Mouse (Mus musculus) heart, embryonic 12.5 days (tissue): ENCODE data around the gene Lmo2. TPM values are rescaled to one million over a fixed set of nuclear protein-coding genes. Genes with fewer than 3 reads are reported as not detected.
"Not testable (repeated sequence)": the region's sequence is repeated elsewhere in the genome, so short reads cannot be mapped to it uniquely, and the experiment has no call there.

ENCODE experiments used
- ATAC-seq: fragments of 200-750 bp; cut with Nextera tagmentation; 2 replicates; pipeline ENCODE4 v1.8.0; 2017; ENCODE audit warnings: moderate TSS enrichment, moderate library complexity; ENCODE audit not compliant: insufficient number of reproducible peaks, low FRiP score
- H3K27ac ChIP-seq: fragments of 300-500 bp; sonication (generic); 2 replicates; pipeline ENCODE4 v1.5.1; 2016; ENCODE audit warnings: mild to moderate bottlenecking, moderate library complexity; ENCODE audit not compliant: poor library complexity, severe bottlenecking
- H3K27me3 ChIP-seq: fragments of 300-500 bp; sonication (generic); replicated peaks from 2 replicates; pipeline ENCODE4 v1.6.1; 2016; ENCODE audit warnings: mild to moderate bottlenecking, moderate library complexity
- H3K36me3 ChIP-seq: fragments of 300-500 bp; sonication (generic); 2 replicates; pipeline ENCODE4 v1.6.1; 2016; ENCODE audit warnings: mild to moderate bottlenecking, moderate library complexity
- H3K4me1 ChIP-seq: fragments of 300-500 bp; sonication (generic); replicated peaks from 2 replicates; pipeline ENCODE4 v1.6.1; 2016; ENCODE audit warnings: mild to moderate bottlenecking
- H3K4me2 ChIP-seq: fragments of 300-500 bp; sonication (generic); 2 replicates; pipeline ENCODE4 v1.6.1; 2016; ENCODE audit warnings: mild to moderate bottlenecking, moderate library complexity
- H3K4me3 ChIP-seq: fragments of 300-500 bp; sonication (generic); 2 replicates; pipeline ENCODE4 v1.5.1; 2016; ENCODE audit warnings: mild to moderate bottlenecking
- H3K9ac ChIP-seq: fragments of 300-500 bp; sonication (generic); 2 replicates; pipeline ENCODE4 v1.6.1; 2016; ENCODE audit warnings: mild to moderate bottlenecking, moderate library complexity
- H3K9me3 ChIP-seq: fragments of 300-500 bp; sonication (generic); replicated peaks from 2 replicates; pipeline ENCODE4 v1.6.1; 2016; ENCODE audit warnings: mild to moderate bottlenecking, moderate library complexity
- WGBS: fragments of 180-500 bp; shearing (Covaris S2); methylation state at CpG from one replicate; pipeline ENCODE4 v1.1.7; 2016; 5-methylcytosine and 5-hydroxymethylcytosine counted together
- polyA plus RNA-seq: library from polyadenylated mRNA; unstranded; fragments of >200 nt; fragmentation: Nextera tagmentation; extraction: Ambion mirVana; gene quantifications from 2 replicates; pipeline ENCODE4 v1.2.1, GENCODE M21; 2016

Lmo2 gene
- polyA plus RNA-seq, 1 experiment from 2014 or later: 22.3 TPM

DNA sequence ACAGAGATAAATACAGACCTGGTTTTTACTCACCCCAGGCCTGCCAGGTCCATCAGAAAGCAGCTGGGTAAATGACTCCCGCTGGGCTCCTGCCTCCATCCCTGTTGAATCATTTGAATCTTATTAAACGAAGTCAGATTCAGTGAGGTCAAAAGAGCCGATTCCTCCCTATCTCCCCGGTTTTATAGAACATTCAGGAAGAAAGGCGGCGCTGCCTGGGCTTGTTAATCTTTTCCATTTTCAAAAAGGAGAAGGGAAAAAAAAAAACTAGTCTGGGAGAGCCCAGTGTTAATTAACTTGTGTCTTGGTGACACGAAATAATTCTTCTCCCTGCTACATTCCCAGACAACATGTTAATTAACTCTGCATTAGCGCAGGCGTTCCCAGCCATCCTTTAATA, 19.9 kb downstream of the Lmo2 start:
- Histone ChIP-seq H3K4me2 (no peak overlapping the region), H3K27me3 (peaks cover 21% of the 10 kb centered on the region), H3K4me3 (no peak overlapping the region), H3K9me3 (no peaks in the 10 kb centered on the region), H3K4me1 (no peaks in the 10 kb centered on the region), H3K36me3 (peaks cover 10% of the 10 kb centered on the region; the same call in 1 of the 2 replicates), H3K27ac (no peak overlapping the region), H3K9ac (no peak overlapping the region)
- no peak for ATAC-seq
- 70% methylated on average over 9 of the region's 9 CpGs for WGBS

DNA sequence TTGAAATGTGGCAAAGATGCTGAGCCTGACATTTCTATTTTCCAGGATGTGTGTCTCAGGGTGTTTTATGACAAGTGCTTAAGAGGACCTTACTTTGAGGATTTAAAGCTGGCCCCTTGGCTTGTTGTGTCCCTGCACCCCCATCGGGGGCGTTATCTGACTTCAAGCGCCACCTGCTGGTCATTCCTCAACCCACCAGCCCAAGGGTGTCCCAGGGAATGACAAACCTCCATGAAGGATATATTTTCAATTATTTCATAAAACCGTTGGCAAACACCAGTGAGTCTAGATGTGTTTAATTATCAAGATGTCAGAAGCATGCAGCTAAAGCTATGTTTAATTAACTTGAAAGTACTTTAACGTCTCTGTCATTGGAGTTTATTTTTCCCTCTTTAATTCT, 24.5 kb downstream of the Lmo2 start:
- no peaks in the 10 kb centered on the region for H3K4me1 ChIP-seq
- ATAC-seq: no peak
- no peaks in the 10 kb centered on the region for H3K36me3 ChIP-seq
- H3K9ac ChIP-seq: no peak overlapping the region
- WGBS: 11% methylated on average over 5 of the region's 5 CpGs
- H3K4me2 ChIP-seq: no peak overlapping the region
- H3K27me3 ChIP-seq: peaks cover 22% of the 10 kb centered on the region; the same call in 1 of the 2 replicates
- no peaks in the 10 kb centered on the region for H3K9me3 ChIP-seq
- H3K4me3 ChIP-seq: no peak overlapping the region
- no peak overlapping the region for H3K27ac ChIP-seq

DNA sequence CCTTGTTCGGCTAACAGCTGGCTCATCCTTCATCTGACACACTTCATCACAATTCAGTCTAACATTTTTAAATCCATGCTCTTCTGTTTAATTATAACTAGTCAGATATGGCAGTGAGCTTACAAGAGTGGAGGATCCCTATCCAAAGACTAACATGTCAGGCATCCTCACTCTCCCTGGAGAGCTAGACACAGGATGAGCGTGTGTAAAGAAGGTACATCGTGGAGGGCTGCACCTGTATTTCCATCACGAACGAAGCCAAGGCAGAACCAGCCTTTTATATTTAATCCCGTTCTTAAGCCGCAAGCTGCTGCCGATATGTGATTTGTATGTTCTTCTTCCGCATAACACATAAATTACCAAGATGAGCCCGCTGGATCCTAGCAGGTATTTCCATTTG, 25.4 kb downstream of the Lmo2 start:
- no peak overlapping the region for H3K27ac ChIP-seq
- no peaks in the 10 kb centered on the region for H3K9me3 ChIP-seq
- H3K4me2 ChIP-seq: no peak overlapping the region
- peaks cover 22% of the 10 kb centered on the region; the same call in 1 of the 2 replicates for H3K27me3 ChIP-seq
- H3K4me1 ChIP-seq: no peaks in the 10 kb centered on the region
- no peak overlapping the region for H3K4me3 ChIP-seq
- WGBS: 91% methylated on average over 10 of the region's 10 CpGs
- no peak for ATAC-seq
- no peak overlapping the region for H3K9ac ChIP-seq
- no peaks in the 10 kb centered on the region for H3K36me3 ChIP-seq

DNA sequence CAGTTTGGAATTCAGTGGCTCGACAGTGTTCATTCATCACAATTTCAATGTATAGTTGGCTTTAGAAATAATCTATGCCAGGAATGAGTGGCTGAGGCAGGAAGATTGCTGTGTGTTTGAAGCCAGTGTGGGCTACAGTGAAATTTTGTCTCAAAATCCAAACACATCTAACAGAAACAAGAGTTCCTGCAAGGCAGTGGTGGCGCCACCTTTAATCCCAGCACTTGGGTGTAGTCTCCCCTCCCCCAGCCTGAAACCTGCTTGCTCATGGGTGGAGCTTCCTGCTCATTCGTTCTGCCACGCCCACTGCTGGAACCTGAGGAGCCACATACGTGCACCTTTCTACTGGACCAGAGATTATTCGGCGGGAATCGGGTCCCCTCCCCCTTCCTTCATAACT, 29.8 kb downstream of the Lmo2 start:
- not testable (repeated sequence) for H3K27ac ChIP-seq, H3K4me2 ChIP-seq

DNA sequence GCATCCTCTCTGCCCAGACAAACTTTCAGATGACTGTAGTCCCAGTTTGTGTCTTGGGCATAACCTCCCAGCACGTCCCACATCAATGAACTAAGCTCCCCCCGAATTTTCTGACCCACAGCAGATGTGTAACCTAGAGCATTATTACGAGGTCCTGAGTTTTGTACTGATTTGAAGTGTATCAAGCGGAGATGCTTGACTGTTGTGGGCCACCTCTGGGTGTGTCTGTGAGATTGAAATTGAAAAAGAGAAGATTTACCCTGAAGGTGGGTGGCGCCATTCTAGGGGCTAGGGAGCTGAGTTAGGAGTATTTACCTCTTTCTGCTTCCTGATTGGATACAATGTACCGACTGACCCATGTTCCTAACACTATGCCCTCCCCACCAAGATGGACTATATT, 31.9 kb downstream of the Lmo2 start:
- Histone ChIP-seq H3K4me3 (no peak overlapping the region), H3K4me2 (no peak overlapping the region), H3K9me3 (no peaks in the 10 kb centered on the region), H3K9ac (no peak overlapping the region), H3K27me3 (peaks cover 13% of the 10 kb centered on the region), H3K36me3 (no peaks in the 10 kb centered on the region), H3K27ac (no peak overlapping the region), H3K4me1 (no peaks in the 10 kb centered on the region)
- no peak for ATAC-seq
- 83% methylated on average over 6 of the region's 6 CpGs for WGBS

More for the DNA sequence above, 29.8 kb downstream of the Lmo2 start:
- ATAC-seq, H3K4me1 ChIP-seq, H3K36me3 ChIP-seq, H3K9ac ChIP-seq, H3K9me3 ChIP-seq, H3K4me3 ChIP-seq: not testable (repeated sequence)
- H3K27me3 ChIP-seq: peaks cover 26% of the 10 kb centered on the region
- WGBS: 65% methylated on average over 8 of the region's 8 CpGs

DNA sequence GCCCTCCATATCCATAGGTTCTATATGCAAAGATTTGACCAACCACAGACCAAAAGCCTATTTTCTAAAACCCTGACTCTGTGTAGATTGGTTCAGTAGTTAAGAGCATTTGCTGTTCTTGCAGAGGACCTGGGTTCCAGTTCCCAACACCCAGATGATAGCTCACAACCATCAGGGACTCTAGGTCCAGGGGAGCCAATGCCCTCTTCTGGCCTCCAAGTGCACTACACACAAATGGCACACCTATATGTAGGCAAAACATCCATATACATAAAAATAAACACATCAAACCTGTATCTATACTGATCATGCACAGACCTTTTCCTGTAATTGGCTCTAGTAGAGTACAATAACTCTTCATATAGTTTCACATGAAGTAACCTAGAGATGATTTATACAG, 33.5 kb downstream of the Lmo2 start:
- no peak for ATAC-seq
- H3K9ac ChIP-seq: no peak overlapping the region
- no peaks in the 10 kb centered on the region for H3K9me3 ChIP-seq
- H3K27ac ChIP-seq: no peak overlapping the region
- no peak overlapping the region for H3K4me3 ChIP-seq
- no peak overlapping the region for H3K4me2 ChIP-seq
- peaks cover 13% of the 10 kb centered on the region for H3K27me3 ChIP-seq
- H3K36me3 ChIP-seq: no peaks in the 10 kb centered on the region
- H3K4me1 ChIP-seq: no peaks in the 10 kb centered on the region

DNA sequence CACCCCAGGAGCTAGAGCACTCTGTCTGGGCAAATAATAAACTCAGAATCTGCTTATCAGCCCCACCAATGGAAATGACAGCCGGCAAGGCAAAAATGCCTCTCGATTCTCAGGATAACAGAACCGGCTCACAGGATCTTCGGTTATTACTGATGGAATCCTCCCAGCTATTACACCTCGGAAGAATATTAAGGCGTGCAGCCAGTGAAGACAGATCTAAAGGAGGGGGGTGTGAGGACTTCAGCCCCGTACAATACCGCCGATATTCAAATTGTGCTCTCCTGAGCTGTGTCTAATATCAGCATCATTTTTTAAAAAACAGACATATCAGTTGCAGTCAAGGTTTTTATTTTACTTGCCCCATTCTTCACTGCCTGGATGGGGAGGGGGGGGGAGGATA, 34.4 kb downstream of the Lmo2 start:
- ATAC-seq: no peak
- H3K9me3 ChIP-seq: no peaks in the 10 kb centered on the region
- WGBS: 66% methylated on average over 9 of the region's 9 CpGs
- H3K27me3 ChIP-seq: peaks cover 13% of the 10 kb centered on the region
- H3K4me1 ChIP-seq: no peaks in the 10 kb centered on the region
- H3K27ac ChIP-seq: no peak overlapping the region
- H3K36me3 ChIP-seq: no peaks in the 10 kb centered on the region
- H3K4me3 ChIP-seq: no peak overlapping the region
- no peak overlapping the region for H3K9ac ChIP-seq
- no peak overlapping the region for H3K4me2 ChIP-seq

DNA sequence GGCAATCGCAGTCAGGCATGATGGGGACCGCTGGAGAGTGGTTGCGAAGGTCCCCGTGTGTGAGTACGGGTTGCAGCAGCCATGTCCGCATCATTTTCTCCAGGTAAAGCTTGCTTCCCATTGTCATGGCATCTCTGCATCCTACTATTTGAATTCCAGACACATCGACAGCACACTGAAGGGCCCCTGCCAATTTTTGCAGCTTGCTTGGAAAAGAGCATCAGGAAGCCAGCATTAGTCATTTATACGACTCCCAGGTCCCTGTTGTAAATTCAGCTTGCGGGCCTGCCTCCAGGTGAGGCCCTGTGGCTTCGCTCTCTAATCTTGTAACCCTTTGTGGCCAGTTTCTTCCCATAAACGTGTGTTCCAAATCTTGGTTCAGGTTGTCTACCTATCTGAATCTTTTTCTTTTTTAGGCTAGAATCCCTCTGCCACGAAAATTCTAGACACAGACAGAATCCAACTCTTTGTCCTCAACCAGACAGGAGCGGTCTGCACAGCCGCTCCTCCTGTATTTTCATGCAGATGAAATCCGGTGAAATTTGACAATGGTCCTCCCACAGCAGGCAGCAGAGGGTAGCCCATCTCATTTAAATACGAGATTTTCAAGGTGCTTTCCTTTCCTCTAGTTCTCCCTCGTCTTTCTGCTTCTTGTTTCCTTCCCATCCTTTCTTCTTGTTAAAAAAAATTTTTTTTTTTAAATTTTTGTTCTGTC, 35.0 kb downstream of the Lmo2 start:
- H3K9ac ChIP-seq: no peak overlapping the region
- H3K4me3 ChIP-seq: no peak overlapping the region
- no peaks in the 10 kb centered on the region for H3K36me3 ChIP-seq
- no peak overlapping the region for H3K27ac ChIP-seq
- peaks cover 13% of the 10 kb centered on the region for H3K27me3 ChIP-seq
- no peak for ATAC-seq
- WGBS: 34% methylated on average over 17 of the region's 17 CpGs
- no peak overlapping the region for H3K4me2 ChIP-seq
- no peaks in the 10 kb centered on the region for H3K4me1 ChIP-seq
- H3K9me3 ChIP-seq: no peaks in the 10 kb centered on the region

DNA sequence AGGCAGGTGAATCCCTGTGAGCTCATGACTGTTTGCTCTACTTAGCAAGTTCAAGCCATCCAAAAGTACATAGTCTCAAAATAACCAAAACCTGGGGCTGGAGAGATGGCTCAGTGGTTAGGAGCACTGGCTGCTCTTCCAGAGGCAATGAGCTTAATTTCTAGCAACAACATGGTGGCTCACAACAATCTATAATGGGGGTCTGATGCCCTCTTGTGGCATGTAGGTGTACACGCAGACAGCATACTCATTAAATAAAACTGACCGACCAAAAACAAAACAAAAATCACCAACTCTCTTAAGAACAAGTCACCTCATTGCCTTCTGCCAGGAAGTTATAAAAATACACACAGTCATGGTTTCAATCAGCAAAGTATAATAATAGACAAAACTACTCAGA, 43.3 kb downstream of the Lmo2 start:
- Histone ChIP-seq H3K9me3 (0 out of 2 replicates have a peak, but pooled peaks cover 4% of the 10 kb centered on the region), H3K4me3 (no peak overlapping the region), H3K4me1 (no peaks in the 10 kb centered on the region), H3K4me2 (no peak overlapping the region), H3K27ac (no peak overlapping the region), H3K36me3 (no peaks in the 10 kb centered on the region), H3K9ac (no peak overlapping the region), H3K27me3 (peaks cover 26% of the 10 kb centered on the region)
- WGBS: 21% methylated on average over 2 of the region's 2 CpGs
- no peak for ATAC-seq

DNA sequence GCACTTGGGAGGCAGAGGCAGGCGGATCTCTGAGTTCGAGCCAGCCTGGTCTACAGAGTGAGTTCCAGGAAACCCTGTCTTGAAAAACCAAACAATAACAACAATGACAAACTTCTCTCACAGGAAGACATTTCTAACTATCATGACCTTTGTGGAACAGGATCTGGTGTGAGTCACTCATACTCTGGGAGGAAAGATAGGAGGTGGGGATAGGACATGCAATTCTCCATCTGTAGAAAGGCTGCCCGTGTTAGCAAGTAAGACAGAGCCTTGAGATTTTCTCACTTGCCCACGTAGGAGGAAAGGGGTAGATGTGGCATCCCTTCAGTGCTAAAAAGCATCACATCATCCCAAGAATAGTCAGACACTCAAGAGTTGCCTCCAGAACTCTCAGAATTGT, 44.1 kb downstream of the Lmo2 start:
- 60% methylated on average over 4 of the region's 4 CpGs for WGBS
- ATAC-seq: no peak
- H3K4me3 ChIP-seq: no peak overlapping the region
- no peak overlapping the region for H3K9ac ChIP-seq
- H3K4me1 ChIP-seq: no peaks in the 10 kb centered on the region
- no peaks in the 10 kb centered on the region for H3K36me3 ChIP-seq
- H3K27ac ChIP-seq: no peak overlapping the region
- H3K9me3 ChIP-seq: 0 out of 2 replicates have a peak, but pooled peaks cover 4% of the 10 kb centered on the region
- no peak overlapping the region for H3K4me2 ChIP-seq
- H3K27me3 ChIP-seq: peaks cover 27% of the 10 kb centered on the region

DNA sequence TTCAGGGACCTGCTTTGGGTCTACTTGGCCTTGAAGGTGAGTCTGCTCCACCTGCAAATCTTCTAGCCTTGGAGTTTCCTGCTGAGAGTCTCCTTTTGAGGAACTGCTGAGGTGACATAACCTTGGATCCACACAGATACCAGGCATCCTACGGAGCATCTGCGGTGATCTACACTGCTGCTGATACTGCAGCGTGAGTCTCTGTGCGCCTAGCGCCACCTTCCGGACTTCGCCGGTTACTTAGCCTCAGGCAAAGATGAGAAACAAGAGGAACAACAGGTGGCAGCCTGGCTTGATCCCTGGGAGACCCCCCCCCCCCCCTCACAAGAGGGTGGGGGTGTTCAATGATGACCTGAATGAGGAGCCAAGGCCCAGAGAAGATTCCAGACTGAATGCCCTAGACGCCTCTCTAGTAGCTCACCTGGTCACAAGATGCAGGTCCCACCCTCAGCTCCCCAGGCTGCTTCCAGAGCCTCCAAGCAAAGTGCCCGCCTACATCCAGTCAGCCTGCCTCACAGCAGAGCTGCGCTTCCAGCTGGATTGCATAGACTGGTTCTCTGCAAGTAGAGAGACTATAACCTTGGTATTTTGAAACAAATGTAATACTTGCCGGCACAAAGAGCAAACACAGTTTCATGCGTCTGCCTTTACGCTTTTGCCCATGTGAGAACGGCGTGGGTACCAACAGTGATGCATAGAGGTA, 45.1 kb downstream of the Lmo2 start:
- H3K9ac ChIP-seq: no peak overlapping the region
- H3K36me3 ChIP-seq: no peaks in the 10 kb centered on the region
- no peak overlapping the region for H3K4me3 ChIP-seq
- no peak overlapping the region for H3K4me2 ChIP-seq
- 0 out of 2 replicates have a peak, but pooled peaks cover 4% of the 10 kb centered on the region for H3K9me3 ChIP-seq
- 31% methylated on average over 16 of the region's 16 CpGs for WGBS
- no peaks in the 10 kb centered on the region for H3K4me1 ChIP-seq
- peaks cover 34% of the 10 kb centered on the region for H3K27me3 ChIP-seq
- H3K27ac ChIP-seq: no peak overlapping the region
- ATAC-seq: no peak
